Mouse (Mus musculus) ZHBTc4 (cell line): ENCODE results near the gene Fbxw9.
A peak's percentile ranks its signal among the peaks of the same experiment; 100 is the strongest.

Source experiments
- DNase-seq: peaks from one replicate; pipeline ENCODE4 v3.0.0-alpha.2; 2011; ENCODE audit warnings: low read depth, low spot score

Gene Fbxw9

GRCm38 (mm10) chr8:85059879-85060616 is at the start of gene Fbxw9:
Gene Fbxw9 (plus strand): TSS chr8:85060055.
- peak; percentile 96 for DNase-seq

DNA sequence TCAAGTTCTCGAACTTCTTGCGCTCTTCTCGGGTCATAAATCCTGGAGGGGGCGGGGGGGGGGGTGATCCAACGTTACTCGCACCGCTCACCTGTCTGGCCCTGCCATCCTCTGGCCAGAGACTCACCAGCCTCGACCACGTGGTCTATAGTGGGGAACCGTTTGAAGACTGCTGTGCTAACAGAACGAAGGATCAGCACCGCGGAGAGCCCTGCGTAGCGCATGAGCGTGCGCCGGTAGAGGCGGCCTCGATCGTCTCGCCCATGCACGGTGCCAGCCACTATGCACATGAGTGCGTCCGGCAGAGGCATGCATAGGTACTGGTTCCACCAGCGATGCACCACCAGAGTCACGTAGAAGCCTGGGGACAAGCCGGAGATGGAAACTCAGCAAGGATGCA is 48.6 kb upstream of the Fbxw9 start:
- peak; percentile 58 for DNase-seq

DNA sequence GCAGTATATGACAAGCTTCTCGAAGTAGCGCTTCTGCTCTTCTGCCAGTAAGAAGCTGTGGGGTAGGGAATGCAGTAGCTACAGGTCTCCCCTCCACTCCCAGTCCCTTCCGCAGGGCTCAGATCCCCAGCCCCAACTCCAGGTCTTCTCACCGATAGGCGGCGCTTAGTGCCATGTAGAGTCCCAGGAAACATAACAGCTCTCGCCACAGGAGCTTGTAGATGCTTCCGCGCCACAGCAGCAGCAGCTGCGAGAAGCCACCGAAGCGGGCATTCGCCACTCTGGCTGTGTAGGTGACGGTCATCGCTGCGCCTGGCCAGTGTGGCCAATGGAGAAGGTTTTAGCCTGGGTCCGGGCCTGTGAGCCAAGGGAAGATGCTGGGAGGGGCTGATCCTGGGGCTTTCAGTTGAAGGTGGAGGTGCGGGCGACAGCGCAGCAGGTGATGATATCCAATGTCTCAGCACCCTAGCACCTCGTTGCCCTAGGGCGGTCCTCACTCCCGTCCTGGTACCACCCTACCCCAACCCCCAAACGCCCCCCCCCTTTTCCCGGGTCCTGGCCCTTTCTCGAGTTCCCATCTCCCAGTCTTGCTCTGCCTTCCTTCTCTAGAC is 46.5 kb upstream of the Fbxw9 start:
- peak; percentile 95 for DNase-seq

DNA sequence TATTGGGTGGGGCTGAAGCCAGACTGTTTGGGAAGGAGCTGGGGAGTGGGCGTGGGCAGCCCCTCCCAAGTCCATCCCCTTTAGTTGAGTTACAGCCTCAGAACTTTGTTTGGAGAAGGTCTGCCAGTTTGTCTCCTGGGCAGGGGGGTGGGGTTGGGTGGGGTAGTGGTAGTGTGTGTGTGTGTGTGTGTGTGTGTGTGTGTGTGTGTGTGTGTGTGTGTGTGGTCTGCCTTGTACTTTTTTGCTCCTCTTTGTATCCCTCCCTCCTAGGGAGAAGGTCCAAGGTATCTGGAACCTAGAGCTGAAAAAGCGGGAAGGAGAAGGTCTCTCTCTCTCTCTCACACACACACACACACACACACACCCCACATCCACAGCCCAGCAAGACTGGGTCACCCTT is 45.4 kb upstream of the Fbxw9 start, which contains the start of gene Best2:
Best2 (minus strand) TSS at position 101 of the 400 bp plus-strand sequence.
- no peak for DNase-seq

GRCm38 (mm10) chr8:85016724-85017123 is 43.1 kb upstream of the Fbxw9 start:
- no peak for DNase-seq

DNA sequence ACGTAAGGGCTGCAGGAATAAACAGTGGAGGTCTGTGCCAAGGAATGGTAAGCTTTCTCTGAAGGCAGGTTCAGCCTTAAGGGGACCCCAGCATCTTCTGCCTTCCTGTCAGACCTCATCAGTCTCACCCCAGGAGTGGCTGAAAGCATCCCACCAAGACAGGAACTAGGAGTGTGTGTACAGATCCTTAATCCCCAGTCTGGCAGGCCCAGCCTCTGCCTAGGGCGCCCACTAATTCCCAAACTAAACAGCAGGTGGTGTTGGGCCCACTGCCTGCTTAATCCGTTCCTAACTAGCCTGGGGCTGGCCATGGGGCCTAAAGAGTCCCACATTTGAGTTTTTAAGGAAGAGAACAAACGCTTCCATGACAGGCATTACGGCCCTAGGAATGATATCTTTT is 42.6 kb upstream of the Fbxw9 start:
- peak; percentile 36 for DNase-seq

GRCm38 (mm10) chr8:85021514-85022055 is 38.3 kb upstream of the Fbxw9 start:
- peak; percentile 67 for DNase-seq

DNA sequence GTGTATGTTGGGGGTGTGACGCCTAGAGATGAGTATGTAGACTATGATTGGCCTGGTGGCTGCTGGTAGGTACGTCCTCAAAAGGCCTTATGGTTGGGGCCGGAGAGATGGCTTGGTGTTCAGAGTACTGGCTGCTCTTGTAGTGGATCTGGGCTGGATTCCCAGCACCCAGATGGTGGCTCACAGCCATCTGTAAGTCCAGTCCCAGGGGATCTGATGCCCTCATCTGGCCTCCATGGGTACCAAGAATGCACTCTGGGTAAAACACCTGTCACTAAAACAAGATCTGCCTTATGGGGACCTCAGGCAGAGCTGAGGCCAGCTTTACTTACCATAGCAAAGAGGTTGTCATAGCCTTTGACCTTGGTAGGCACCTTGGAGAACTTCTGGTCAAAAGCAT is 36.0 kb upstream of the Fbxw9 start:
- no peak for DNase-seq

GRCm38 (mm10) chr8:85025098-85025932 is 34.5 kb upstream of the Fbxw9 start, which contains the start of gene Asna1:
Gene Asna1 (minus strand): TSS chr8:85025281.
- peak; percentile 95 for DNase-seq

GRCm38 (mm10) chr8:85026670-85027515 is 33.0 kb upstream of the Fbxw9 start, which contains the start of gene Trir:
Gene Trir (plus strand): TSS chr8:85026823.
- DNase-seq, result peak; percentile 99

DNA sequence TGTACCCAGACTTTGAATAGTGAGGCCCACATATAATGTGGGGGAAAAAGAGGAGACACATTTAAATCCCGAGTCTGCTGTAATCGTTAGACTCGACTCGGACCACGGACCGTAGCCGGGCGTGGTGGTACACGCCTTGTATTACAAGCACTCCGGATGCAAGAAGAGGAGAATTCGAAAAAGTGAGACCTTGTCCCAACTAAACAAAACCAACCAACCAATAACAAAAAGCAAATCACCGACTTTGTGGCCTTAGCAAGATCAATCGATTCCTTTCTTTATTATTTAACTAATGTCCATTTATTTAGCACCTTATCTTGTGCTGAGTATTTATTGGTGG is 32.4 kb upstream of the Fbxw9 start:
- peak; percentile 41 for DNase-seq

DNA sequence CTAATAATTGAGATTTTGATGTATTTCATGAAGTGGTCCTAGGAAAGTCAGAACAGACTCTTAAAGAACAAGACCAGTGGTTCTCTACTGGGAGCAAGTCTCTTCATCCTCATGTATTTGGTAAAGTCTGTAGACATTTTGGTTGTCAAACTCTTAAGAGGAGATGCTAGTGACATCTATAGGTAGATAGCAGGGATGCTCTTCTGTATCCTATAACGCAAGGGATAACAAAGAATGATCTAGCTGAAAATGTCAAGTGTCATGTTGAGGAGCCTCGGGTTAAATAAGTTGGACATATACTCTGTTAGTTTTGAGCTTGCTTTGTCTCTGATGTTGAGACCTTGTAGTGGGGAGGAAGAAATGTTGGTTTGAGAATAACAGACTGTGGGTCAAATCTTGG is 31.9 kb upstream of the Fbxw9 start:
- DNase-seq, result no peak

- DNase-seq, result no peak
Measured at GRCm38 (mm10) chr8:85029271-85029670, 30.6 kb upstream of the Fbxw9 start.

DNA sequence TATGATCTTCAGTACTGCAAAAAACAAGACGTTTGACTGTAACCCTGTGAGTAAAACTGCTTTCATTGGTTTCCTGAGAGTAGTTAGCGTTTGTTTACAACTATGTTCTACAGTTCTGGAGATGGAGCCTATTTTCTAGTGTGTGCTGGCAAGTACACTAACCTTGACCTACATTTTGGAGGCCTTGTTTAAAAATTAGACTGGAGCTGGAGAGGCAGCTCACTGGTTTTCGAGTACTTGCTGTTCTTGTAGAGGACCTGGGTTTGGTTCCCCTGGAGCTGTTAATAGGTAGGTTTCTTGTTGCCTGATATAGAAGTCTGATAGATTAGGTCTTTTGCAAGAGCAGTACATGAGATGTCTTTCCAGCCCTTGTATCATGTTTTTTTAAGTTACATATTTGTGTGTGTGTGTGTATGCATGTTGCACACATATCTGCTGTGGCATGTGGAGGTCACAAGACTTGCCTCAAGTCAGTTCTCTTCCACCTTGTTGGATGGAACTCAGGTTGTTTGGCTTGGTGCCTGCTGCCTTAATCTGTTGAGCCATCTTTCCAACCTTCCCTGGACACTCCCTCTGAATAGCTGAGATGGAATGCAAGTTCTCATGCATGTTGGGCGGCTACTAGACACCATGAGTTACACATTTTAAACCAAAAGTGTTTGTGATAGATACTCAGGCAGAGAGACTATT is 27.1 kb upstream of the Fbxw9 start:
- DNase-seq, result no peak

DNA sequence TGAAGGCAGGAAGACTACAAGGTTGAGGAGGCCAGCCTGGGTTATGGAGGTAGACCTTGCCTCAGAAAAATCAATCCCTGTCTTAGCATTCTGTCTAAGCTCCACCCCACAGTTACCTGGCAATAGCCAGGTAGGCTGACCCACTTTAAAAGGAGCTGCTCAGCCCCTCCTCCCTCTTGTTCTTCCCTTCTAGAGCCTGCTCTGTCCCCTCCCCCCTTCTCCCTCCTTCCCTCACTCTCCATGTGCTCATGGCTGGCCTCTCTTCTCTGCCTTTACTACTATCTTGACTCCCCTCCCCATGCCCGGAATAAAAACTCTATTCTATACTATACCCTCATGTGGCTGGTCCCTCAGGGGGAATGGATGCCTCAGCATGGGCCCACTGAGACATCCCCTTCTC is 26.0 kb upstream of the Fbxw9 start:
- peak; percentile 38 for DNase-seq

- DNase-seq, result peak; percentile 93
Measured at GRCm38 (mm10) chr8:85034764-85035163, 25.1 kb upstream of the Fbxw9 start.

GRCm38 (mm10) chr8:85035165-85035727 is 24.6 kb upstream of the Fbxw9 start:
- DNase-seq, result no peak

DNA sequence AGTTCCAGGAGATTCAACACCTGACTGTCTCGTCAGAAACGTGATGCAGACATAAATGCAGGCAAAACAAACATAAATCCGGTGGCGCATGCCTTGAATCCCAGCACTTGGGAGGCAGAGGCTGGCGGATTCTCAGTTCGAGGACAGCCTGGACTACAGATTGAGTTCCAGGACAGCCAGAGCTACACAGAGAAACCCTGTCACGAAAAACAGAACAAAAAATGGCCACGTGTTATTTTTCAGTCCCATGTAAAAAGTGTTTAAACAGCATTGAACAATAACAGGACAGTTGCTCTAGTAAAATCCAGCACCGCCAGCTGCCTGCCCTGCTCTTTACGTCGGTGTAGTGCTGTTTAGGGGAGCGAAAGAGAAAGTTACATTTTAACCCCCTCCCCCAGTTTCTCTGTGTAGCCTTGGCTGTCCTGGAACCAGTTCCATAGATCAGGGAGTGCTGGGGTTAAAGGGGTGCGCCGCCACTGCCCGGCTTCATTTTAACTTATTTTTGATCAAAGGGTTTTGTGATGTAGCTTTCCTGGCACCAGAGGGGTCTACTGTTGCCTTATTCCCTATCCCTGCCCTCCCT is 24.0 kb upstream of the Fbxw9 start:
- DNase-seq, result peak; percentile 34

- no peak for DNase-seq
Measured at GRCm38 (mm10) chr8:85036381-85036717, 23.5 kb upstream of the Fbxw9 start.
